Mouse (Mus musculus) forelimb bud, embryonic 11.5 days (tissue): Measurements from ENCODE around the gene Olfr514.

Experiments used
- DNase-seq: peaks from one replicate; pipeline ENCODE4 v3.0.0-alpha.2; 2012; ENCODE audit warnings: low read depth, low spot score

Gene Olfr514

GRCm38 (mm10) chr7:108825897-108826296 is at the start of gene Olfr514:
Gene Olfr514 (minus strand): TSS chr7:108825997.
- DNase-seq, result no peak

- DNase-seq, result no peak
These were observed 46.5 kb upstream of the Olfr514 start, which contains the start of gene Olfr517 for GRCm38 (mm10) chr7:108872279-108872678. Gene Olfr517 (minus strand): TSS chr7:108872379.

GRCm38 (mm10) chr7:108850429-108850828 is 24.6 kb upstream of the Olfr514 start, which contains the start of gene Olfr516:
Gene Olfr516 (minus strand): TSS chr7:108850529.
- DNase-seq, result no peak

GRCm38 (mm10) chr7:108814593-108815215 is 11.1 kb downstream of the Olfr514 start:
- peak; percentile 68 for DNase-seq

- peak; percentile 96 for DNase-seq
These were observed 28.4 kb downstream of the Olfr514 start for GRCm38 (mm10) chr7:108797205-108797933.
